Mouse (Mus musculus) ovary, postnatal 10 days (tissue): ENCODE data around the gene Plekhg1.

Experiments
- DNase-seq: peaks from one replicate; pipeline ENCODE4 v3.0.0; 2022; ENCODE audit warnings: low spot score

Plekhg1 gene

GRCm38 (mm10) chr10:3829472-3829871 lies 89.3 kb downstream of the Plekhg1 start:
- no peak for DNase-seq

- no peak for DNase-seq
These were observed 90.5 kb downstream of the Plekhg1 start for GRCm38 (mm10) chr10:3830618-3831017.

GRCm38 (mm10) chr10:3831597-3832351 lies 91.6 kb downstream of the Plekhg1 start:
- DNase-seq, result no peak

DNA sequence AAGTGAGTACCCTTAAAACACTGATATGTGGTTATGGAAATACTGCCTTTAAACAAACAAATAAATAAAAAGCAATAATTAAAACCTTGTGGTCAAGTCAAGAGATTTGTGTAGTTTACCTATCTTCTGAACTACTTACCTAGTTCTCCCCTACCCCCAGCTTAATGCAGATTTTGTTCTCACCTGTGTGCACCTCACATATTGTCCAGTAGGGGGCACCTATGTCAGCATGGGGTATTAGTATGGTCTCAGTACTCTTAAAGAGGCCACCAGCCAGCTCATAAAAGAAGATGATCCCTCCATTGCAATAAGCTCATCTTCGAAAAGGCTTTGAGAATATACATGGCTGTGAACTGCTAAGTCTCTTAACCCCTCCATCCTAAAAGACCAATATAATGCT lies 93.9 kb downstream of the Plekhg1 start:
- DNase-seq, result no peak

GRCm38 (mm10) chr10:3834678-3835077 lies 94.5 kb downstream of the Plekhg1 start:
- DNase-seq, result no peak

GRCm38 (mm10) chr10:3835616-3836015 lies 95.5 kb downstream of the Plekhg1 start:
- DNase-seq, result no peak

- DNase-seq, result no peak
These were observed 99.7 kb downstream of the Plekhg1 start for GRCm38 (mm10) chr10:3839748-3840432.

DNA sequence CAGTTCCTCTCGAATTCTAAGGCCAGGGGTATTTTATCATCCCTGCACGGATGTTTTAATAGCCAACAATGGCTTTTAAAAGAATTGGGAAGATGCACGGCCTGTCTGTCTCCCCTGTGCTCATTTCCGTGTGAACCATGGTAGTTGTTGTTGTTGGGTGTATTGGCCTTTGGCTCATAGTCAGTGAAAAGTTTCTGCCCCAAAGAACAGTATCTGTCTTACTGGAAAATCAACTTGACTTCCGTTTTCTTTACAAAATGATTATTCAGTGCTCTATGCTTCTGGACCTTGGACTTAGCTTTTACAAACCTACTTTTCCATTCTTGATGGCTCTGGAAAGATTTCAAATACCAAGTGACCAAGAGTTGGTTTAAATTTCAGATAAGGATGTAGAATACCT lies 104.3 kb downstream of the Plekhg1 start:
- DNase-seq, result no peak

- DNase-seq, result no peak
These were observed 106.9 kb downstream of the Plekhg1 start for GRCm38 (mm10) chr10:3847021-3847420.

DNA sequence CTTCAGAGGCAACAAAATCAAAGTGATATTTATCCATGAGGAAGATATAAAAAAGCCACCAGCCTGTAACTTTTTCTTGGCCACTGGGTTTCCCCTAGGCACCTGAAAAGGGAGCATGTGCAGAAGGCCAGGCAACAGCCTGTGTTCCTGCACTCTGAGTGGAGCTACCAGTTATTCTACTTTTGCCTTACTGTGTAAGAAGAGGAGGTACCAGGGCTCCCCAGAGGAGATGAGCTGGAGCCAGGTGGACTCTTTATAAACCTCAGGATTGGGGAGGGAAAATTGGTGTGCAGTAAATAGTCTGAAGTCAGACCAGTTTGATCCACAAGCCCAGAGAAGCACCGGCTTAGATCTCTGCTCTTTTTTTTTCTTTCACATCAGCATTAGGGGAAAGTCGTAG lies 111.3 kb downstream of the Plekhg1 start:
- no peak for DNase-seq

GRCm38 (mm10) chr10:3852733-3853132 lies 112.6 kb downstream of the Plekhg1 start:
- DNase-seq, result no peak

DNA sequence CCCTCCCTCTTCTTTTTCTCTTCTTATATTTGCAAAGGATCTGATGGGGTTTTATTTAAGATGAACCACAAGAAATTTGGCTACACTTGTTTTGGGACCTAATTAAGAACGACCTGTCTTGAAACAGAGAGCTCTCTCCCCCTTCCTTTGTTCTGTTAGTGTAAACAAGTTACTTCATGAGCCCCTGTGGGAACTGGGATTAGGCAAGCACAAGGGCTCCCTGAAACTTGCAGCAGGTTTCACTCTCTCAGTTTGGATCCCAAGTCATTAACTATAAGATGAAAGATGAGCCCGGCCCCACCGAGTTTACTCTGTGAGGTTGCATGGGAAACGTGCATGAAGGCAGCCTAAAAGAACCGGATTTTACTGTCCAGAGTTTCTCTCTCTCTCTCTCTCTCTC lies 117.7 kb downstream of the Plekhg1 start:
- no peak for DNase-seq

DNA sequence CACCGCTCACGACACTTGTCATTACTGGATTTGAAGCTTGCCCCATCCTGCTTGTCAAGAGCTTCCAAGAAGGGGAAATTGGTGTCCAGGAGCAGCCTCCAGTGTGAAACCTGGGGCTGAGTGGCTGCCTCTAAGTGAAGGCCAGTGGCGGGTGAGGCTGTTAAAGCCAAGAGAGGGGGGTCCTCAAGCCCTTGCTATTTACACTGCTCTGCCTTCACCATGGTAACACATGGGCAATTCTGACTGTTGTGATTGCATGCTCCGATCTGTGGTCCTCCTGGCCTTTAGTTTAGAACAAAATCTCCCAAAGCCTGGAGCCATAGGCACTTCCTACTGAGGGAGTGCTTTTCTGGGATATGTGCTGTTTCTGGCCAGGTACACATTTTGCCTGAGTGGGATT lies 118.3 kb downstream of the Plekhg1 start:
- DNase-seq, result no peak

DNA sequence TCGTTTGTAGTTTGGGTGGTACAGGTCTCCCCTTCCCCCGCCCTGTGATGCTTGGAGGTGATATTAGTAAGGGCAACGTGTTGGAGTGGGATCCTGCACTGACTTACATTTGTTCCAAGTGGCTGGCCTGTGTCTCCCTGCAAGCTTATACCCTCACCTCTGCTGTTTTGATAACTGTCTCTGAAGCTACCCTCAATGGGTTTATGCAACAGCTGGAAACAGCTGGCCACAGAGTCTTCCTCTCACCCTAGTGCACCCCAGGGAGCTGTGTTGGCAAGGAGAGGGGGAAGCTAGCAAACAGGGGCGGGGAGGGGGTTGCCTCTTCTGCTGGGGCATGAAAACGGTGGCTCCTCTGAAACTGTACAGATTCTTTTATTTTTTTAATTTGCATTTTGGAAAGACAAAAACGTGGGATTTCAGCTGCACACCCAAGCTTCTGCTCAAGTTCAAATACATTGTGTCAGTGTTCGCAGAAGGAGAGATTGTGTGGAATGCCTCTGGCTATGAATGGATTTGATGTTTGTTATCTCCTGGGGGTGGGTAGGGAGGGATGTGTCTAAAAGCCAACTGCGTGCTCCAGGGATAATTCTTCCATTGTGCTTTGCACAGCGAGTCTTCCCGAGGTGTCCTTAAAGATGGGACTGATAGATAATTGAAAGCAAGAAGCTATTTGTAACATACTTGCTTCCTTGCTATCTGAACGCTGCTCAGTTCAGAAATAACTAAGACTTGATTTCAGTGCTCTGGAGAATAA lies 119.0 kb downstream of the Plekhg1 start:
- DNase-seq, result no peak

DNA sequence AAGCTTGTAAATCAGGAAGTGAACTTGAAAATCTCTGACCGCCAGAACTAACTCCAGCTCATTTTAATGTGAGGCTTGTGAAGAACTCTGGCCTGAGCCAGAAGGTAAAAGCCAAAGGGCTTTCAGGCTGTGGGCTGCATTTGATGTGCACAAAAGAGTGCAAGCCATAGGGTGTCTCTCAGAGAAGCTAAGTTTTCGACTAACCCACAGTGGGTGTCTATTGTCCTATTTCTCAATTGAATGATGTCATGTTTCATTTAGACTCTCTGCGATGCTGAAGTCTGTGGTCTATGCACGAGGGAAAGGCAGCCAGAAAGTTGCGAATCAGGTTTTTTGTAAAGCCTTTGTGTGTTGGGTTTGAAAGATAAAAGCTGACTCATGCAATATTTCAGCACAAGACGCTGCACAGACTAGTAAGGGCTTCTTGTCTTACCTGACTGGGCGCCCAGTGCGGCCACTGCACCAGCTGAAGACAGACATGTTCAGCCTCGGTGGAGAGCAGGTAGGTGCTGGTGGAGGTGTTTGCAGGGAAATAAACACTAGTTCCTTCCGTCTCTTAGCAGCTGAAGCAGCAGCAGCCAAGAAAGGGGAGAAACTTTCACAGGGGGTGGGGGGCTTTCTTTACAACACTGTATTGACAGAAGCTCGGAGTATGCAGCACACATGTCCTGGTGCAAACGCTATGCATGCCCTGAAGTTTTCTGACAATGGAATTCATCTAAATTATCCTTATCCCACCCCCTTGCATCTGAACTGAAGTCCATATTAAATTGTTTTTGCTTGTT lies 123.4 kb downstream of the Plekhg1 start:
- no peak for DNase-seq

DNA sequence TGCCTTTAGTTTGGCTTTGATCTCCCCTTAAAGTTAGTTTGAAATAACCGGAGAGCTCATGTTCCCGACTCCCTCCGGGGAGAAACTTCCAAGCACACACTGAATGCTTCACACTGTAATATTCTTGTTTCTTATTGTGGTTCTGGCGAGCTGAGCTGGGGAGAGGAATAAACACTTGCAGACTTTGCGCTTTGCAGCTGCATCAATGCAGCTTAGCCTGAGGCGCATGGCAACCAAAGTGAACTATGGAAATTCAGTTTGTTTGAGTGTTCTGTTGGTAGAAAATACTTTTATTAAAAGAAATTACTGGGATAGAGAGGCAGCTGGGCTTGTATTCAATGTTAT lies 124.0 kb downstream of the Plekhg1 start:
- DNase-seq, result no peak

GRCm38 (mm10) chr10:3867298-3867697 lies 127.1 kb downstream of the Plekhg1 start:
- DNase-seq, result no peak

DNA sequence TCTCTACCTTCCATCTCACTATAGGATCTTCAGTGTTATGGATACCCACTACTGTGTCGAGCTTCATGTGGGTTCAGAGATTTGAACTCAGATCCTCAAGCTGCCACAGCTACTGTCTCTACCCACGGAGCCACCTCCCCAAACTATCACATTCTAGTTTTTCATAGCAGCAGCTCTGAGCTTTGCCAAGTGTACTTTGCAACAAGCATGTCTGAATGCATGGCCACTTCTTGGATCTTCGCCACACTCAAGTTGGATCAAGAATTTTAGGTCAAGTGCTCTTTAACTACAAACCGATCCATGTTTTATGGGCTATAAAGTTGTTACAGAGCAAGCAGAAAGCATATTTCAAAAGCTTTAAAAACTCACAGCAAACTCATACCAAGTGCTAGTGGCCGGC lies 130.7 kb downstream of the Plekhg1 start:
- no peak for DNase-seq

DNA sequence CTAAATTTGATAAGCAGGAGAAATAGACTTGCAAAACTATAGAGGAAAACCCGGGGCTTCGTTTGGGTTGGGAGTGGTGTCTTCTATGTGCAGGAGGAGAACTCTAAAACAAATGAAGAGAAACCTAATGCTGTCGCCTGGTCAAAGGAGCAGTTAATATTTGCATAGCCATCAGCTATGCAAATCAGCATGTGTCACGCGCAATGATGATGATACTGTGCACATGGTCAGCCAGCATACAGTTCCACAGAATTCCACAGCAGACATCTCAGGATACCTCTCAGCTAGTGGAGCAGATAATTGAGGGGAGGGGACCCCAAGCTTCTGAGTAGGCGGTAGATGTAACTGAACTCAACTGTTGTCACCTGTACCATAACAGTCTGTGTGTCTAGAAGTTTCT lies 133.3 kb downstream of the Plekhg1 start:
- no peak for DNase-seq

GRCm38 (mm10) chr10:3877852-3878535 lies 137.8 kb downstream of the Plekhg1 start:
- no peak for DNase-seq

GRCm38 (mm10) chr10:3881179-3881578 lies 141.0 kb downstream of the Plekhg1 start:
- DNase-seq, result no peak

DNA sequence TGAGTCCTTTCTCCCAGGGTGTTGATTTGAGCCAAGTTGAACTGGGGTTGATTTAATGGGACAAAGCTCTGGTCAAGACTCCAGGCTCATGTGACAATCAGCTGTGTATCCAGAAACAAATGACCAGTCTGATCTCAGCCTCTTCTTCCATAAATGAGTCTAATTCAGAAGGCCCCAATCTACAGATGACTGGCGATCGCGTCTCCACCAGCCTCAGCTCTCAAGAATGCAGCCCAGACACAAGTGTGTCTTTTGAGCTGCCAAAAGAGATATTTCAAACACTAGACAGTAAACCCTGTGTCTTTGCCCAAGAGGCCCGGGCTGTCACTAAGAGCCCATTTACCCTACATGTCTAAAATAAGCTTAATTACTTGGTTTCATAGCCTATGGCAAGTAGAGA lies 148.3 kb downstream of the Plekhg1 start:
- DNase-seq, result no peak
